Mouse (Mus musculus) adrenal gland, postnatal 36 days (tissue): ENCODE data around the gene Tmem240. TPM values are rescaled to one million over a fixed set of nuclear protein-coding genes. Genes with fewer than 3 reads are reported as not detected.
"Not testable (repeated sequence)": the region's sequence is repeated elsewhere in the genome, so short reads cannot be mapped to it uniquely, and the experiment has no call there.

ENCODE experiments used
- DNase-seq, 2 experiments: peaks; one replicate each; pipeline ENCODE4 v3.0.0; 2021; ENCODE audit warnings: mixed read lengths in 1 of 2
- total RNA-seq, 2 experiments: library from RNA; stranded (reverse); gene quantifications; 2 replicates each; pipeline ENCODE4 v1.2.3; 2021

Tmem240 gene
- total RNA-seq, 2 experiments from 2014 or later, result 0.70 to 0.72 TPM

GRCm38 (mm10) chr4:155770626-155771025 lies 36.0 kb downstream of the Tmem240 start:
- no peak for DNase-seq

- no peak for DNase-seq
These were observed 37.1 kb downstream of the Tmem240 start for GRCm38 (mm10) chr4:155771706-155772105.

GRCm38 (mm10) chr4:155772786-155773185 lies 38.2 kb downstream of the Tmem240 start:
- DNase-seq, result no peak

- no peak for DNase-seq
These were observed 38.9 kb downstream of the Tmem240 start for GRCm38 (mm10) chr4:155773335-155774078.

- DNase-seq, result peak; percentile 94 to 95
These were observed 39.7 kb downstream of the Tmem240 start, which contains the start of gene Vwa1 for GRCm38 (mm10) chr4:155774280-155774754. TSS of gene Vwa1 (minus strand) at chr4:155774698.

GRCm38 (mm10) chr4:155774971-155775740 lies 40.6 kb downstream of the Tmem240 start:
- peak; percentile 60 to 61 for DNase-seq

GRCm38 (mm10) chr4:155775855-155776254 lies 41.3 kb downstream of the Tmem240 start:
- peak; percentile 43 to 71 for DNase-seq

GRCm38 (mm10) chr4:155776704-155777335 lies 42.2 kb downstream of the Tmem240 start:
- DNase-seq, result peak in 1 of 2 experiments; percentile 33

GRCm38 (mm10) chr4:155777816-155778215 lies 43.2 kb downstream of the Tmem240 start:
- peak; percentile 41 to 48 for DNase-seq

- no peak for DNase-seq
These were observed 44.9 kb downstream of the Tmem240 start for GRCm38 (mm10) chr4:155779498-155779897.

- peak; percentile 40 to 67 for DNase-seq
These were observed 46.3 kb downstream of the Tmem240 start for GRCm38 (mm10) chr4:155780895-155781294.

GRCm38 (mm10) chr4:155783486-155784080 lies 49.0 kb downstream of the Tmem240 start:
- no peak for DNase-seq

GRCm38 (mm10) chr4:155784081-155784701 lies 49.6 kb downstream of the Tmem240 start:
- peak; percentile 74 to 87 for DNase-seq

GRCm38 (mm10) chr4:155785246-155785645 lies 50.6 kb downstream of the Tmem240 start:
- no peak for DNase-seq

- DNase-seq, result no peak
These were observed 51.2 kb downstream of the Tmem240 start, which contains the start of gene Tmem88b for GRCm38 (mm10) chr4:155785819-155786218. TSS of gene Tmem88b (minus strand) at chr4:155785874.

- no peak for DNase-seq
These were observed 53.7 kb downstream of the Tmem240 start for GRCm38 (mm10) chr4:155788300-155788699.

GRCm38 (mm10) chr4:155788833-155789232 lies 54.2 kb downstream of the Tmem240 start:
- not testable (repeated sequence) for DNase-seq

GRCm38 (mm10) chr4:155790021-155790489 lies 55.5 kb downstream of the Tmem240 start, which contains the start of gene Ankrd65:
TSS of gene Ankrd65 (plus strand) at chr4:155790439.
- DNase-seq, result no peak
